Mouse (Mus musculus): ENCODE results near the gene Dnaja3. TPM values are rescaled to one million over a fixed set of nuclear protein-coding genes. Genes with fewer than 3 reads are reported as not detected.

Gene Dnaja3
- polyA plus RNA-seq, 1 experiment from 2014 or later: 87.8 TPM

- Histone ChIP-seq H3K4me3 (replicated peaks; ENCODE audit: low read depth, low read length) (no peak overlapping the region), H3K36me3 (ENCODE audit: insufficient read depth, low read length) (peaks cover 51% of the 10 kb centered on the region), H3K27me3 (ENCODE audit: insufficient read depth, low read length) (no peaks in the 10 kb centered on the region), H3K4me2 (ENCODE audit: low read length) (no peak overlapping the region), H3K27ac (no peak overlapping the region), H3K9me3 (replicated peaks; ENCODE audit: low read length) (no peaks in the 10 kb centered on the region), H3K4me1 (replicated peaks; ENCODE audit: insufficient read depth, low read length) (peaks cover 32% of the 10 kb centered on the region), H3K9ac (ENCODE audit: low read depth, low read length) (no peak overlapping the region)
- TF ChIP-seq CTCF (IDR thresholded peaks at IDR 0.05; ENCODE audit: low read depth): no peak
- DNase-seq (ENCODE audit: low spot score): no peak
- ATAC-seq (replicated peaks; ENCODE audit: low FRiP score, low read depth): no peak
- 81% methylated on average over 11 of the region's 11 CpGs for WGBS
Measured at GRCm38 (mm10) chr16:4649692-4650091, 9.9 kb downstream of the Dnaja3 start.

DNA sequence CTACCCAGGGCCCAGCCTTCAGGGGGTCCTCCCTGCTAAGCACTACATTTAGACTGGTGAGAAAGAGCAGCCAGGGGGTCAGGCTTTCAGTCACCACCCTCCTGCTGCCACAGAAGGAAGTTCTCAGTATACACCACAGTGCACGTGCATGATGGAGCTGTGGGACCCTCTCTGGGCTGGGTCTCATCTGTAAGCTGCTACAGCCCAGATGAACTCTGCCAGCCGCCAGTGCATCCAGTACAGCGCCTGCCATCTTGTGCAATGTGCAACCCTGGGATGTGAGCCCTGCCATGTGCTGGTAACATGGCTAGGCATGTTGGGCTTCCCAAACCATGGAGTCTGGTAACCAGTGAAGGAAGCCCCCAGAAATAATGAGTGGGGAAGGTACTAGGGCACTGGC lies 10.4 kb downstream of the Dnaja3 start:
- Histone ChIP-seq H3K4me2 (ENCODE audit: low read length) (no peak overlapping the region), H3K4me3 (replicated peaks; ENCODE audit: low read depth, low read length) (no peak overlapping the region), H3K9ac (ENCODE audit: low read depth, low read length) (no peak overlapping the region), H3K4me1 (replicated peaks; ENCODE audit: insufficient read depth, low read length) (peaks cover 30% of the 10 kb centered on the region), H3K36me3 (ENCODE audit: insufficient read depth, low read length) (peaks cover 51% of the 10 kb centered on the region), H3K9me3 (replicated peaks; ENCODE audit: low read length) (no peaks in the 10 kb centered on the region), H3K27ac (no peak overlapping the region), H3K27me3 (ENCODE audit: insufficient read depth, low read length) (no peaks in the 10 kb centered on the region)
- DNase-seq (ENCODE audit: low spot score) (no peak), ATAC-seq (replicated peaks; ENCODE audit: low FRiP score, low read depth) (no peak)
- WGBS: 92% methylated on average over 3 of the region's 3 CpGs
- no peak for TF ChIP-seq CTCF (IDR thresholded peaks at IDR 0.05; ENCODE audit: low read depth)

GRCm38 (mm10) chr16:4651081-4651480 lies 11.3 kb downstream of the Dnaja3 start:
- ATAC-seq (replicated peaks; ENCODE audit: low FRiP score, low read depth) (no peak), DNase-seq (ENCODE audit: low spot score) (no peak)
- Histone ChIP-seq H3K4me3 (replicated peaks; ENCODE audit: low read depth, low read length) (no peak overlapping the region), H3K27ac (no peak overlapping the region), H3K4me1 (replicated peaks; ENCODE audit: insufficient read depth, low read length) (peaks cover 39% of the 10 kb centered on the region), H3K27me3 (ENCODE audit: insufficient read depth, low read length) (no peaks in the 10 kb centered on the region), H3K36me3 (ENCODE audit: insufficient read depth, low read length) (peaks cover 47% of the 10 kb centered on the region), H3K9ac (ENCODE audit: low read depth, low read length) (no peak overlapping the region), H3K4me2 (ENCODE audit: low read length) (no peak overlapping the region), H3K9me3 (replicated peaks; ENCODE audit: low read length) (no peaks in the 10 kb centered on the region)
- TF ChIP-seq CTCF (IDR thresholded peaks at IDR 0.05; ENCODE audit: low read depth): no peak
- WGBS: 84% methylated on average over 1 of the region's 1 CpGs

GRCm38 (mm10) chr16:4651624-4652023 lies 11.8 kb downstream of the Dnaja3 start:
- no peaks in the 10 kb centered on the region for H3K9me3 ChIP-seq (replicated peaks; ENCODE audit: low read length)
- peaks cover 39% of the 10 kb centered on the region for H3K4me1 ChIP-seq (replicated peaks; ENCODE audit: insufficient read depth, low read length)
- peaks cover 47% of the 10 kb centered on the region for H3K36me3 ChIP-seq (ENCODE audit: insufficient read depth, low read length)
- no peak overlapping the region for H3K4me2 ChIP-seq (ENCODE audit: low read length)
- ATAC-seq (replicated peaks; ENCODE audit: low FRiP score, low read depth): no peak
- peak overlapping the region; percentile 23; the same call in 1 of the 2 replicates for H3K9ac ChIP-seq (ENCODE audit: low read depth, low read length)
- 66% methylated on average over 7 of the region's 7 CpGs for whole genome bisulfite sequencing
- no peak overlapping the region for H3K4me3 ChIP-seq (replicated peaks; ENCODE audit: low read depth, low read length)
- H3K27ac ChIP-seq: no peak overlapping the region
- TF ChIP-seq CTCF (IDR thresholded peaks at IDR 0.05; ENCODE audit: low read depth): no peak
- H3K27me3 ChIP-seq (ENCODE audit: insufficient read depth, low read length): no peaks in the 10 kb centered on the region
- DNase-seq (ENCODE audit: low spot score): no peak

DNA sequence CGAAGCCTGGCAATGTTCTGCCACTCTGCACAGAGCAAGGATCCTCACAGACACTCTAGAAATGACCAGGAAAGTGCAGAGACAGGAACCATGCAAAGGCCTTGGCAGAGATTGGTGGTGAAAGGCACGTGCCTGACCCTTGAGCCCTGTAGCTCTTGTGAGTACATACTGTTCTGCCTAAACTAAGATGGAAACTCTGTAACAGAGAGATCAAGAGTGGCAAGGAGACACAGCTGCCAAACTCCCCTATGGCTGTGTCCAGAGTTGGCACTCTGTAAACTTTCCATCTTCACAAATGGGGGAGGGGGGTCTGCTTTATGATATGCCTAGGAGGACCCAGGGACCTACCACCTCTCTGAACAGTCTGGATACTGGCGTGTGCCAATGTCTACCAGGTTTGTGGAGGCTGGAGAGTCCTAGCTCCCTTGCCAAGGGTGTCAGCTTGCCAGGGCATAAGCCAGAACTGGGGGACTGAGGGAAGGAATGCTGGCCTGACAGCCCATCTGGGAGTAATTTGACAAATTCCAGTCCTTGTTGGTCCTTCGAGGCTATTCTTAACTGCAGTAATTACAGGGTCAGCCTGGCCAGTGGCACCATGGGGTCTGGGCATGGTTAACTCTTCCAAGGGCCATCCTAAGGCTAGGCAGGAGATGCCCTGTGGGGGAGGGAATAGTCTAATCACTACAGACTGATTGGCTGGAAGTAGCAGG lies 13.1 kb downstream of the Dnaja3 start:
- ATAC-seq (replicated peaks; ENCODE audit: low FRiP score, low read depth) (no peak), DNase-seq (ENCODE audit: low spot score) (no peak)
- no peak overlapping the region for H3K4me2 ChIP-seq (ENCODE audit: low read length)
- peaks cover 47% of the 10 kb centered on the region for H3K36me3 ChIP-seq (ENCODE audit: insufficient read depth, low read length)
- H3K27ac ChIP-seq: no peak overlapping the region
- WGBS: 62% methylated on average over 4 of the region's 4 CpGs
- H3K9ac ChIP-seq (ENCODE audit: low read depth, low read length): no peak overlapping the region
- no peaks in the 10 kb centered on the region for H3K27me3 ChIP-seq (ENCODE audit: insufficient read depth, low read length)
- no peaks in the 10 kb centered on the region for H3K9me3 ChIP-seq (replicated peaks; ENCODE audit: low read length)
- H3K4me3 ChIP-seq (replicated peaks; ENCODE audit: low read depth, low read length): no peak overlapping the region
- no peak for TF ChIP-seq CTCF (IDR thresholded peaks at IDR 0.05; ENCODE audit: low read depth)
- peaks cover 32% of the 10 kb centered on the region for H3K4me1 ChIP-seq (replicated peaks; ENCODE audit: insufficient read depth, low read length)

- ATAC-seq (replicated peaks; ENCODE audit: low FRiP score, low read depth) (no peak), DNase-seq (ENCODE audit: low spot score) (peak; percentile 51)
- Histone ChIP-seq H3K9me3 (replicated peaks; ENCODE audit: low read length) (no peaks in the 10 kb centered on the region), H3K27ac (peak overlapping the region; percentile 78), H3K27me3 (ENCODE audit: insufficient read depth, low read length) (no peaks in the 10 kb centered on the region), H3K9ac (ENCODE audit: low read depth, low read length) (no peak overlapping the region), H3K36me3 (ENCODE audit: insufficient read depth, low read length) (peaks cover 29% of the 10 kb centered on the region), H3K4me2 (ENCODE audit: low read length) (no peak overlapping the region), H3K4me1 (replicated peaks; ENCODE audit: insufficient read depth, low read length) (peaks cover 28% of the 10 kb centered on the region; the same call in 1 of the 2 replicates), H3K4me3 (replicated peaks; ENCODE audit: low read depth, low read length) (no peak overlapping the region)
- peak; percentile 59 for TF ChIP-seq CTCF (IDR thresholded peaks at IDR 0.05; ENCODE audit: low read depth)
- 57% methylated on average over 10 of the region's 10 CpGs for WGBS
Measured at GRCm38 (mm10) chr16:4654706-4655105, 14.9 kb downstream of the Dnaja3 start.
